Mouse (Mus musculus) small intestine, adult 2 months (tissue): ENCODE measurements around the gene Susd6.

Experiments used
- CTCF ChIP-seq: fragments of 200-500 bp; IDR thresholded peaks from 2 replicates; pipeline ENCODE4 v1.5.1; 2012; ENCODE audit warnings: low read depth, mild to moderate bottlenecking, control low read depth, inconsistent platforms, low read length, moderate library complexity, mixed read lengths; ENCODE audit not compliant: insufficient replicate concordance, insufficient read length; ENCODE audit errors: extremely low read depth
- POLR2A ChIP-seq: fragments of 200-500 bp; IDR thresholded peaks from 2 replicates; pipeline ENCODE4 v1.6.1; 2012; ENCODE audit warnings: low read depth, mild to moderate bottlenecking, control low read depth, inconsistent platforms, low read length, moderate library complexity

- TF ChIP-seq CTCF (no peak), POLR2A (no peak)
Measured at GRCm38 (mm10) chr12:80782892-80783291, 7.4 kb upstream of the Susd6 start.
